Mouse (Mus musculus) cortical plate, adult 2 months (tissue): Measurements from ENCODE around the gene Ndufc2. TPM values are rescaled to one million over a fixed set of nuclear protein-coding genes. Genes with fewer than 3 reads are reported as not detected.

Experiments
- H3K27ac ChIP-seq: fragments of 200-500 bp; 2 replicates; pipeline ENCODE4 v1.5.1; 2012; ENCODE audit warnings: low read length, control low read depth, inconsistent platforms; ENCODE audit not compliant: insufficient read depth
- H3K4me1 ChIP-seq: fragments of 200-500 bp; 2 replicates; pipeline ENCODE4 v1.6.1; 2011; ENCODE audit warnings: low read length; ENCODE audit not compliant: control insufficient read depth, insufficient read depth
- H3K4me3 ChIP-seq: fragments of 200-500 bp; 2 replicates; pipeline ENCODE4 v1.5.1; 2011; ENCODE audit warnings: mild to moderate bottlenecking, low read length, control low read depth; ENCODE audit not compliant: insufficient read depth
- CTCF ChIP-seq: fragments of 200-500 bp; IDR thresholded peaks from 2 replicates; pipeline ENCODE4 v1.5.1; 2011; ENCODE audit warnings: mild to moderate bottlenecking, control low read depth, low read length; ENCODE audit not compliant: insufficient read depth; ENCODE audit errors: extremely low read depth
- POLR2A ChIP-seq: fragments of 200-500 bp; IDR thresholded peaks from 2 replicates; pipeline ENCODE4 v1.6.1; 2011; ENCODE audit warnings: mild to moderate bottlenecking, low read length, control low read depth; ENCODE audit not compliant: insufficient read depth; ENCODE audit errors: extremely low read depth
- polyA plus RNA-seq: library from polyadenylated mRNA; depleted of rRNA; stranded (reverse); fragments of >200 nt; gene quantifications from 2 replicates; pipeline ENCODE4 v1.2.3, GENCODE M21; 2012; rRNA removed

The Ndufc2 gene
- 215 and 243 TPM in 2 replicates for polyA plus RNA-seq

DNA sequence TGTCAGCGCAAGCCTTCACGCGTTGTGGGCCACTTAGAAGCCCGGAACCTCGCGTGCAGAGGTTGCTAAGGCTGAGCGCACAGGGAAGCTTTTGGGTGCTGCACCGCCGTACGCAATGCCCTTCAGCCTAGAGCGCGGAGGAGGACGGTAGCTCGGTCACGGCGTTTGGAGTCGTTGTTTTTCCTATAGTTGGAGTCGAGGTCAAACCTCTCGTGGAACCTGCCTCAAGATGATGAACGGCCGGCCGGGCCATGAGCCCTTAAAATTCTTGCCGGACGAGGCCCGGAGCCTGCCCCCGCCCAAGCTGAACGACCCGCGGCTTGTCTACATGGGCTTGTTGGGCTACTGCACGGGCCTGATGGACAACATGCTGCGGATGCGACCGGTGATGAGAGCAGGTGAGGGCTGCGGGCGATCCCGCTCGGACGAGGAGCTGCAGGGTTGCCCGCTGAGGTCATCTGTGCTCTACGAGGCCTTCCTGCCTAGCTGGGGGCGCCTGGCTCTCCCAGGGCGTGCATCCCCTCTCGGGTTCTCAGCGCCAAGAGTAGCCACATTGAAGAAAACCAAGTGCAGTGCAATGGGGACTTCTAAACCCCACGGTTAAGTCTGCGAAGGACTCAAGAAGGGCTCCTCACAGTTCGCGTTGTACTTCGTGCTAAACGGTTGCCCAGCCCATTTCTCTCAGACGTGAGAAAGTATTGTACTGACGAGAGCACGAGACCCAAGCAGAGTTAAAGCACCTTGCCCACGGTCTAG is at the start of gene Ndufc2:
TSS of gene Ndufc2 (plus strand) at position 44 of the 756 bp plus-strand sequence.
- Histone ChIP-seq H3K4me1 (peaks cover 9% of the 10 kb centered on the region), H3K4me3 (peak within 1 kb of the TSS; percentile 87), H3K27ac (peak within 1 kb of the TSS; percentile 91)
- no peak for TF ChIP-seq CTCF
- peak; percentile 96 for TF ChIP-seq POLR2A

GRCm38 (mm10) chr7:97350891-97351290 is 48.9 kb upstream of the Ndufc2 start:
- peaks cover 3% of the 10 kb centered on the region; the same call in 1 of the 2 replicates for H3K4me1 ChIP-seq
- no peak overlapping the region for H3K4me3 ChIP-seq
- TF ChIP-seq POLR2A (no peak), CTCF (no peak)
- no peak overlapping the region for H3K27ac ChIP-seq

GRCm38 (mm10) chr7:97351792-97352513 is 47.9 kb upstream of the Ndufc2 start:
- no peaks in the 10 kb centered on the region; the same call in 1 of the 2 replicates for H3K4me1 ChIP-seq
- H3K4me3 ChIP-seq, result no peak overlapping the region
- TF ChIP-seq CTCF (no peak), POLR2A (no peak)
- no peak overlapping the region for H3K27ac ChIP-seq

GRCm38 (mm10) chr7:97353356-97353755 is 46.4 kb upstream of the Ndufc2 start:
- H3K27ac ChIP-seq, result no peak overlapping the region
- H3K4me1 ChIP-seq, result no peaks in the 10 kb centered on the region
- no peak overlapping the region for H3K4me3 ChIP-seq
- TF ChIP-seq CTCF (no peak), POLR2A (no peak)

GRCm38 (mm10) chr7:97355068-97355841 is 44.5 kb upstream of the Ndufc2 start:
- Histone ChIP-seq H3K4me3 (no peak overlapping the region), H3K4me1 (no peaks in the 10 kb centered on the region), H3K27ac (no peak overlapping the region; the same call in 1 of the 2 replicates)
- TF ChIP-seq POLR2A (no peak), CTCF (no peak)

DNA sequence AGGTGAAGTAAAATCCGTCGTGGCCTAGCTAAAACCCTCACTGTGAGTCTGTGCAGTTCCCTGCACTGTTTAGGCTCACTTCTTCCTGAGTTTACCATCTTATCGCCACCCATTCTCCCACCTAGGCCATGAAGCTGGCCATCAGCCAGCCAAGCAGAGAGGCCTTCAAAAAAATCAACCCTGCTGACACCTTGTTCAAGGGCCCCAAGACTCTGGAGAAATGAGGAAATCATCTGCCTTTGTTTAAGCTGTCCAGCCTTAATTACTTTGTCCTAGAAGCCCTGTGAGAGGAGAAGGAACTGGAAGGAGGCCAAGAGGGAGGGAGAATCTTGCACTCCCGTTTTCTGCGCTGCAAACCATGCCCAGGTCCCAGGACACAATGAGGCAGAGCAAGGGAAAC is 43.5 kb upstream of the Ndufc2 start:
- TF ChIP-seq POLR2A (no peak), CTCF (no peak)
- H3K27ac ChIP-seq, result no peak overlapping the region

GRCm38 (mm10) chr7:97356875-97357276 is 42.9 kb upstream of the Ndufc2 start:
- Histone ChIP-seq H3K4me1 (no peaks in the 10 kb centered on the region), H3K27ac (no peak overlapping the region), H3K4me3 (no peak overlapping the region)
- no peak for TF ChIP-seq CTCF
- TF ChIP-seq POLR2A, result no peak

More for the DNA sequence above, 43.5 kb upstream of the Ndufc2 start:
- Histone ChIP-seq H3K4me1 (no peaks in the 10 kb centered on the region), H3K4me3 (no peak overlapping the region)

- Histone ChIP-seq H3K4me1 (no peaks in the 10 kb centered on the region), H3K4me3 (no peak overlapping the region), H3K27ac (no peak overlapping the region)
- no peak for TF ChIP-seq POLR2A
- no peak for TF ChIP-seq CTCF
Measured at GRCm38 (mm10) chr7:97357840-97358239, 42.0 kb upstream of the Ndufc2 start.

- TF ChIP-seq CTCF, result no peak
- TF ChIP-seq POLR2A, result no peak
- no peak overlapping the region for H3K4me3 ChIP-seq
- H3K27ac ChIP-seq, result no peak overlapping the region
- H3K4me1 ChIP-seq, result no peaks in the 10 kb centered on the region
Measured at GRCm38 (mm10) chr7:97358347-97358746, 41.5 kb upstream of the Ndufc2 start.
